Mouse (Mus musculus) heart, postnatal 0 days (tissue): ENCODE measurements around the gene Glrx5.

Source experiments
- CTCF ChIP-seq: IDR thresholded peaks from 2 replicates; pipeline ENCODE4 v1.5.1; 2016; ENCODE audit warnings: antibody characterized with exemption, control low read depth, low read depth
- EP300 ChIP-seq: IDR thresholded peaks from 2 replicates; pipeline ENCODE4 v1.6.1; 2016; ENCODE audit warnings: antibody characterized with exemption, low read depth

GRCm38 (mm10) chr12:105016639-105017038 lies 15.8 kb upstream of the Glrx5 start:
- no peak for TF ChIP-seq CTCF
- TF ChIP-seq EP300 = no peak
